Mouse (Mus musculus) midbrain, postnatal 0 days (tissue): ENCODE data around the gene Yipf7. TPM values are rescaled to one million over a fixed set of nuclear protein-coding genes. Genes with fewer than 3 reads are reported as not detected.

ENCODE experiments used
- ATAC-seq: fragments of 200-750 bp; cut with Nextera tagmentation; 2 replicates; pipeline ENCODE4 v1.8.0; 2017; ENCODE audit warnings: moderate number of reproducible peaks, mild to moderate bottlenecking, moderate TSS enrichment, moderate library complexity; ENCODE audit not compliant: low FRiP score
- DNase-seq: peaks from one replicate; pipeline ENCODE4 v3.0.0-alpha.2; 2015; ENCODE audit warnings: low spot score
- H3K27ac ChIP-seq: fragments of 300-500 bp; sonication (generic); 2 replicates; pipeline ENCODE4 v1.5.1; 2014; ENCODE audit warnings: low read depth, mild to moderate bottlenecking, low read length, mixed read lengths
- H3K27me3 ChIP-seq: fragments of 300-500 bp; sonication (generic); 2 replicates; pipeline ENCODE4 v1.6.1; 2014; ENCODE audit warnings: low read length, control low read depth, mixed read lengths; ENCODE audit not compliant: insufficient read depth
- H3K36me3 ChIP-seq: fragments of 300-500 bp; sonication (generic); 2 replicates; pipeline ENCODE4 v1.6.1; 2014; ENCODE audit warnings: low read length, control low read depth, mixed read lengths; ENCODE audit not compliant: insufficient read depth
- H3K4me1 ChIP-seq: fragments of 300-500 bp; sonication (generic); 2 replicates; pipeline ENCODE4 v1.6.1; 2014; ENCODE audit warnings: mild to moderate bottlenecking, control low read depth, antibody characterized with exemption, low read length, mixed read lengths; ENCODE audit not compliant: insufficient read depth
- H3K4me2 ChIP-seq: fragments of 300-500 bp; sonication (generic); 2 replicates; pipeline ENCODE4 v1.6.1; 2014; ENCODE audit warnings: low read depth, mild to moderate bottlenecking, low read length, mixed read lengths; ENCODE audit not compliant: poor library complexity, severe bottlenecking
- H3K4me3 ChIP-seq: fragments of 300-500 bp; sonication (generic); 2 replicates; pipeline ENCODE4 v1.5.1; 2014; ENCODE audit warnings: low read depth, mild to moderate bottlenecking, low read length, moderate library complexity
- H3K9ac ChIP-seq: fragments of 300-500 bp; sonication (generic); replicated peaks from 2 replicates; pipeline ENCODE4 v1.6.1; 2014; ENCODE audit warnings: mild to moderate bottlenecking, low read length, moderate library complexity, mixed read lengths; ENCODE audit not compliant: poor library complexity, severe bottlenecking
- H3K9me3 ChIP-seq: fragments of 300-500 bp; sonication (generic); 2 replicates; pipeline ENCODE4 v1.6.1; 2016; ENCODE audit warnings: low read length, control low read depth
- CTCF ChIP-seq: IDR thresholded peaks from 2 replicates; pipeline ENCODE4 v1.5.1; 2016; ENCODE audit warnings: antibody characterized with exemption, mild to moderate bottlenecking
- WGBS: fragments of 180-500 bp; shearing (Covaris S2); extraction: QIAGEN DNeasy Blood & Tissue Kit; methylation state at CpG from one replicate; pipeline ENCODE4 v1.1.7; 2014; 5-methylcytosine and 5-hydroxymethylcytosine counted together
- polyA plus RNA-seq: library from polyadenylated mRNA; unstranded; fragments of >200 nt; fragmentation: Nextera tagmentation; extraction: Ambion mirVana; gene quantifications from 2 replicates; pipeline ENCODE4 v1.2.1, GENCODE M21; 2015
- total RNA-seq: library from RNA; depleted of rRNA; stranded (reverse); fragments of >200 nt; gene quantifications from 2 replicates; pipeline ENCODE4 v1.2.3, GENCODE M21; 2014; rRNA removed

Yipf7 gene
- total and polyA plus RNA-seq, 2 experiments from 2014 or later, result 0.12 TPM; not detected in 1

- H3K27me3 ChIP-seq, result no peaks in the 10 kb centered on the region
- H3K4me3 ChIP-seq, result no peak overlapping the region
- DNase-seq (no peak), ATAC-seq (no peak)
- H3K4me2 ChIP-seq, result no peak overlapping the region
- no peaks in the 10 kb centered on the region for H3K9me3 ChIP-seq
- no peaks in the 10 kb centered on the region for H3K4me1 ChIP-seq
- H3K36me3 ChIP-seq, result no peaks in the 10 kb centered on the region
- H3K27ac ChIP-seq, result no peak overlapping the region
- no peak for TF ChIP-seq CTCF
- no peak overlapping the region for H3K9ac ChIP-seq
Observed at GRCm38 (mm10) chr5:69489046-69489445, 53.4 kb downstream of the Yipf7 start.

DNA sequence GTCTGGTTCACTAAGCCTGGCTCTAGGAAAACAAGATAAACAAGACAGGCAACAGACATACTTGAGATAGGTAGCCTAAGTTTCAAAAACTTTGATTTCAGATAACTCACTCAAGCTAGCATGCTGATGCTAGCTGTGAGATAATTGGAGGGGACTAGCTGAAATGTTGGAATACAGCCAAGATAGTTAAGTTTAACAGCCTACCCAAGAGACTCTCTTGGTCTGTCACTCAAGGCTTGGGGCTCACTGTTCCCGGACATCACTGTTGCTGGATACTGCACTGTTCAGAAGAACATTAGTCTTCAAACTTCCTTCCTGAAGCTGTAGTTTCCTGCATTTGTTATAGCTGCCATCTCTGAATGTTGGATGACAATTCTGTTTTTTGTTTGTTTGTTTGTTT lies 74.9 kb downstream of the Yipf7 start:
- ATAC-seq, result no peak
- Histone ChIP-seq H3K4me2 (no peak overlapping the region), H3K9ac (no peak overlapping the region), H3K27me3 (no peaks in the 10 kb centered on the region), H3K4me3 (no peak overlapping the region), H3K27ac (no peak overlapping the region), H3K4me1 (no peaks in the 10 kb centered on the region), H3K36me3 (no peaks in the 10 kb centered on the region), H3K9me3 (no peaks in the 10 kb centered on the region)
- DNase-seq, result no peak
- WGBS, result 68% methylated on average over 1 of the region's 1 CpGs
- no peak for TF ChIP-seq CTCF

Other genes with a start within 250 kb of the Yipf7 start
- 57.3 and 58.6 TPM in 2 replicates for gene Kctd8, start 201.0 kb downstream of the Yipf7 start, total RNA-seq
- gene Kctd8, start 201.0 kb downstream of the Yipf7 start, polyA plus RNA-seq, result 32.8 and 33.5 TPM in 2 replicates
- 42.7 and 58.1 TPM in 2 replicates for gene Guf1, start 14.3 kb upstream of the Yipf7 start, total RNA-seq
- gene Guf1, start 14.3 kb upstream of the Yipf7 start, polyA plus RNA-seq, result 33.4 and 35.5 TPM in 2 replicates
- 14.3 and 14.9 TPM in 2 replicates for gene Gnpda2, start 49.7 kb upstream of the Yipf7 start, total RNA-seq
- 32.5 and 36.4 TPM in 2 replicates for gene Gnpda2, start 49.7 kb upstream of the Yipf7 start, polyA plus RNA-seq